Mouse (Mus musculus): ENCODE measurements around the gene Greb1.

Gene Greb1

DNA sequence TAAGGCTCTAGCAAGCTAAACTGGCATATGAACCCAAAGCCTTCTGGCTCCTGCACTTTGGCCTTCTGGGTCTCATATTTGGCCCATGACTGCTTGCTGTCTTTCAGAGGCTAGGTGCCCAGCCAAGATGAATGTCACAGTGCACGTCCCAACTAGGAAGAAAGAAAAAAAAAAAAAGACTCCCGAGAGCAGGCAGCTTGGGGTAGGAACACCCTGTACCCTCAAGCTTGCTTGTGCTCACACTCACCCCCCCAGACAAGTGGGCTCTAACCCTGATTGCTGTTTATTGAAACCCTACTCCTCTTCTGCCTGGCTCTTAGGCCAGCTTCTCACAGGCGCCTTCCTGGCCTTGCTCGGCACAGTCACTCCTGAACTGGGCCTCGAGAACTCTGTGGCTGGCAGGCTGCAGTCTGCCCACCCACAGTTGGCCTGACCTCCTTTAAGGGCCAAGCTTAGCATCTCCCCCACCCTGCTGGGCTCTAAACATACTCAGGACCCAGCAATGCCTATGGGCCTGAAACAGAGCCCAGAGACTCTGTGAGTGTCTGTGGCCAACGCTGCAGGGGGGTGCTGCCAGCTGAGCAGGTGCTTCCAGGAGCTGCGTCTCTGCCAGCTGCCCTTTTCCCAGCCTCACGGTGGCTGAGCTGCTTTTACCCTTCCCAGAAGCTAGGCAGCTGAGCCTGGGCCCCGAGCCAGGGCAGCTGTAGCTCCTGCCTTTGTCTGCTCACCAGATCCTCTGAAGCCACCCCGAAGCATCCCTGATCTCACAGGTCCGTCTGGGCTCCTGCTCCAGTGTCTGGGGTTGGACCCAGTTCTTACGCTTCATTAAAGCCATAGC is 157.0 kb downstream of the Greb1 start:
- ATAC-seq (ENCODE audit: insufficient number of reproducible peaks, low FRiP score, low TSS enrichment), result no peak

DNA sequence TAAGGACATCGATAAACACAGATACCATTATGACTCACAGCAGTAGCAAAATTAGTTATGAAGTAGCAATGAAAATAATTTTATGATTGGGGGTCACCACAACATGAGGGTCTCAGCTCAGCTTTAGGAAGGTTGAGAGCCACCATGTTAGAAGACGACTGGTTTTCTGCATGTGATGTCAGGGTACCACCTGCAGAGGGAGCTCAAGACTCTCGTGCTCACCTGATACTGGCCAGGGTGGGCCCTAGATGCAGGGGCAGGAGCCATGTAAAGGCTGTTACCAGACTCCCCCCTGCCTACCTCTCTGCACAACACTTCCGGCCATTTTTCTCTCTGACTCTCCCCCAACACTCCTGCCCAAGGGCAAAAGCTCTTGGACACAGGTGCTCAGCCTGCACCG is 158.7 kb downstream of the Greb1 start:
- ATAC-seq (ENCODE audit: insufficient number of reproducible peaks, low FRiP score, low TSS enrichment), result no peak

DNA sequence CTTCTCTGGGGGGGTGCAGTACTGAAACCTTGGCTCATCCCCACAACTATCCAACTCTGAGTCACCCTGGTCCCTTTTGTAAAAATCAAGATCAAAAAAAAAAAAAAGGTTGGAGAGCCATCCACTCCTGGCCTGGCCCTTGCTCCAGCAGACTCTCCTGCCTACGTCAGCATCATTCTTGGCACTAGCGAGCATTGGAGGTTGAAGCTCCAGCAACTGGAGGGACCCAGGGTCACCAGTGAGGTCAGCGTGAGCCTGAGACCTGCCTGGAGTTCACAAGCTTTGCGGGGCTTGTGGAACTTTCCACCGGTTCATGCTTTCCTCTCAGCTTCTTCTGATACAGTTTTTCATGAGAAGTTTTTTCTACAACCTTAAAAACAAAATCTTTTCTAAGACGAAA is 160.6 kb downstream of the Greb1 start:
- ATAC-seq (ENCODE audit: insufficient number of reproducible peaks, low FRiP score, low TSS enrichment), result no peak

DNA sequence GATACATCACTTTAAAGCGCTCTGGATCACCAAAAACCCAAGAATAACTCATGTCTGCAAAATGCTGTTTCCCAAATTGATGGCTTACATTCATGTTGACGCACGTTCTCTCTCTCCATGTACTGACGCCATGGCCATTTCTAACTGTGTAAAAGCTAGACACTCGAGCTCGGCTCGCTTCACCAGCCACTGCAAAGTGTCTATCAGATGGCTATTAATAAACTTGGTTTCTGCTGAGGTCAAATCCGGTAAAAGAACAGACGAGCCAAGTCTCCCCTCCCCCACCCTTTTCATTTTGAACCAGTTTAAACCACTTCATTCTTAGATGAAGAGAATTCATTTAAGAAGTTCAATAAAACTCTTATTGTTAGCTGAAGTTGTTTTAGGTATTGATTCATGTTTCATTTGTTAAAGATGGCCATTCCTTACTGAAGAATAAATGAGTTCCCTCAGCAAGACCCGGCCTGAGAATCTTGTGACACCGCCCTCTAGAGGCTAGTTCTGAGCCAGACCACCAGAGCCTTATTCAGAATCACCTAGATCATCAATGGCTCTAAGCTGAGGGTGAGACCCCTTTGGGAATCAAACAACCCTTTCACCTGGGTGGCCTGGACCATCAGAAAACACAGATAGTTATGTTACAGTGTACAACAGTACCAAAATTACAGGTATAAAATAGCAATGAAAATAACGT is 161.5 kb downstream of the Greb1 start:
- no peak for ATAC-seq (ENCODE audit: insufficient number of reproducible peaks, low FRiP score, low TSS enrichment)

DNA sequence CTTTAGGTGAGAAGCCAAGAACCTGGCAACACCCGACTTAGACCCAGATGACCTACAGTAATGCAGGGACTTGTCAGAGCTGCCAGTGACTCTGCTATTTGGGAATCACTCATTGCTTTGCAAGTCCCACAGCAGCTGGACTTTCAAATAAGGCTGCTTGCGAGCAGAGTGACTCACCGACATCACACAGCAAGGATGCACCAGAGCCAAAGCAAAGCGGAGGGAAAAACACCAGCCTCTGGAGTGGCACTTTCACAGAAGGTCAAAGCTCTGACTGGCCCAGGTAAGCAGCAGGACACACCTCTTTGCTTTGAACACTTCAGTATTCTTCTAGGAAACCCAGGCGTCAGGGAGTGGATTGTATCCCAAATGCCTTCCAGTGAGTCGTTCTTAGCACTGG is 164.9 kb downstream of the Greb1 start:
- no peak for ATAC-seq (ENCODE audit: insufficient number of reproducible peaks, low FRiP score, low TSS enrichment)

DNA sequence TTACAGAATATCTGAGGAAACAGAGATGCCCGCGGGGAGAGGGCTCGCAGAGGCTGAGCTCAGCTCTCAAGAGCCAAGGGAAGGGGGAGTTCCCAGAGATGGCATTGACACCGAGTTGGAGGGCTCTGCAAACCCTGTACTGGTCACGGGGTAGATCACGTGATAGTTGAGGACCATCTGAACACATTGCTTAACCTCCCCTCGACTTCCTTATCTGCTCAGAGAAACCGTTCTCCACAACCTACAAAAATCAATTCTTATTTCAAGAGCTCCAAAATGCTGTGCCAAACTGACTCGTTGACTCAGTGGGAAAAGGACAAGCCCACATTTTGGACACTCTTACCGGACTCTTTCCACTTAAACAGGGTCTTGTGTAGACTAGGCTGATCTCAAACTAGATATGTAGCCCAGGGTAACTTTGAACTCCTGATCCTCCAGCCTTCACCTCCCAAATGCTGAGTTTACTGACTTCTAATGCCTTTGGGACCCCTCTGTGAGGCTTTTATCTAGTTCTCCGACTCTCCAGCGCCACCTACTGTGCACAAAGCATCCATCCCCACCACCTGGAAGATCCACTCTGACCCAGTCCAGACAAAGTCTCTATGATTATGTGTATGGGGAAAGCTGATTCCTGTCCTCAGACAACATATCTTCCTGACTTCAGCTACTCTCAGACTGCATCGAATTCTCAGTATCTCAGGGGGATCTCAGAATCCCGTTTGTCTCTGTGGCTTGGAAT is 166.4 kb downstream of the Greb1 start:
- ATAC-seq (ENCODE audit: insufficient number of reproducible peaks, low FRiP score, low TSS enrichment), result no peak

DNA sequence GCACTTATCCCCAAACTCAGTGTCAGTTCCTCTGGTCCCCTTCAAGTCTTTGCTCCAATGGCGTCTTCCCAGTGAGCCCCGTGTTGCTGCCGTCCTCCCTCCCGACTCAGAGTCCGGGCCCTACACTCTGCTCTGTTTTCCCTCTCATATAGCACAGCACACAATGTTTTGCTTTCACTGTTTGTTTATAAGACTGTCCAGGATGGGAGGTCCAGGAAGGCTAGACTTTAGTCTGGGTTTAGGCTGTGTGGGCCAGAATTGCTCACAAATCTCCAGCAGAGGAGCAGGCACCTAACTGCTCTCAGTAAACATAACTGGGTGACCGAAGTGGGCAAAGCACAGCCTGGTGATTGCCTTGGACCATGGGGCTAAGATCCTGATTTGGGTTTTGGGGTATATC is 167.5 kb downstream of the Greb1 start:
- ATAC-seq (ENCODE audit: insufficient number of reproducible peaks, low FRiP score, low TSS enrichment), result no peak

DNA sequence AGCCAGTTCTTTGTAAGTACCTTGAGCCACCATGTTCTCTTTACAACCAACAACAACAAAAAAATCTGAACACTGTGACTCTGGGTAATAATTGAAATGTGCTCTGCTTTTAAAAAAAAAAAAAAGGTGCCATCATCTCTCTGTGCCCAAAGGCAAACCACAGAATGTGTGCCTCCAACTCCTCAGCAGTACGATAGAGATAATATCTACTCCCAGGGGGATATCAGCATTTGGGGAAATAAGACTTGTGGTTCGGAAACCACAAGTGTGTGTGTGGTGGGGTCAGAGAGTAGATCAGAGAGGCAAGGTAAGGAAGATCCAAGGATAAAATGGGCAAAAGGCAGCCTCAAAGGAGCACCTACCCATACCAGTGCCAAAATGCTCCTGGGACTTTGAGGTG is 169.3 kb downstream of the Greb1 start:
- ATAC-seq (ENCODE audit: insufficient number of reproducible peaks, low FRiP score, low TSS enrichment), result no peak

DNA sequence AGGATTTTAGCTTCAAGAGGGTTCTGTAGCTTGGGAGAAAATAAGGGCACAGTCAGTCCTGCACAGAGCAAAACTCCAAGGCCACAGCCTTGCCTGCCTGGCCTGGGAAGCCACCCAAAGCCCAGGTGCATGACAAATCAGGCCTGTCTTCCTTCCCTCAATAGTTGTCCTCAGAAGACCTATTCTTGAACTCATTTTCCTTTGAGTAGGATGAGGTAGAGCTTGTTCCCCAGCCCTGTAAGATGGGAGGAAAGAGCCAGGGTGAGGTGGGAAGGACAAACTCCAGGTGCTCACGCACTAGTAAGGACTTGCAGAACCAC is 169.9 kb downstream of the Greb1 start:
- no peak for ATAC-seq (ENCODE audit: insufficient number of reproducible peaks, low FRiP score, low TSS enrichment)

DNA sequence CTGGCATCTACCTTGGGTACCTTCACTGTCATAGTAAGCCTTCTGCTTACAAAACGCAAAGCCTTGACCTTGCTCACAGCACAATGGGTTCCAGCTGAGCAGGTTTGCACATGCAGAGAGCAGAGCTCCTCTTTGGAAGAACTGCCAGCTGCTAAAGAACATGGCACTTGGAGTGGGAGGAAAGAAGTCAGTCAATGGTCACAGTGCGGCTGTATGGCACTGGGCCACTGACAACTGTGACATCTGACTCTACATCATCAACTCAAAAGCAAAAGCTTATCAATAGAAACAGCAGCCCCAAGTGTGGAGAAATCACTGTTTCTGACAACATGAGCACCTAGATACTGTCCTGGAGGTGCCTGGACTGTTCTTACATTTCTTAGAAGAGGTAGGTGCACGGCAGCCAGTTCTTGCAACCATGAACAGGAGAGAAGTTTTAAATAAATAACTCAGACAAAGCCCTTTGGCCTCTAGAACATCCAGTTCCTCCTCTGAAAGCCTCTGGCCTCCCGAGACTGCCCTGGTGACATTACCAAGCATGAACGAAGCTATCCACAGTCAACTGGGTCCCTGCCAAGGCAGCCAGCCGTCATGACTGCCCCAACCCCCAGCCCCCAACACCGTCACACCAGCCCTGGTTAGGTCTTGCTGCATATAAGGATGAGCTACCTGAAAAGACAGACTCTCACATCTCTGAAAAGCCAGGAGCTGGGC is 170.4 kb downstream of the Greb1 start:
- no peak for ATAC-seq (ENCODE audit: insufficient number of reproducible peaks, low FRiP score, low TSS enrichment)

Measured in cerebellum, adult (tissue).